Mouse (Mus musculus): ENCODE measurements around the gene Capzb.
A peak's percentile ranks its signal among the peaks of the same experiment; 100 is the strongest.

Capzb gene

DNA sequence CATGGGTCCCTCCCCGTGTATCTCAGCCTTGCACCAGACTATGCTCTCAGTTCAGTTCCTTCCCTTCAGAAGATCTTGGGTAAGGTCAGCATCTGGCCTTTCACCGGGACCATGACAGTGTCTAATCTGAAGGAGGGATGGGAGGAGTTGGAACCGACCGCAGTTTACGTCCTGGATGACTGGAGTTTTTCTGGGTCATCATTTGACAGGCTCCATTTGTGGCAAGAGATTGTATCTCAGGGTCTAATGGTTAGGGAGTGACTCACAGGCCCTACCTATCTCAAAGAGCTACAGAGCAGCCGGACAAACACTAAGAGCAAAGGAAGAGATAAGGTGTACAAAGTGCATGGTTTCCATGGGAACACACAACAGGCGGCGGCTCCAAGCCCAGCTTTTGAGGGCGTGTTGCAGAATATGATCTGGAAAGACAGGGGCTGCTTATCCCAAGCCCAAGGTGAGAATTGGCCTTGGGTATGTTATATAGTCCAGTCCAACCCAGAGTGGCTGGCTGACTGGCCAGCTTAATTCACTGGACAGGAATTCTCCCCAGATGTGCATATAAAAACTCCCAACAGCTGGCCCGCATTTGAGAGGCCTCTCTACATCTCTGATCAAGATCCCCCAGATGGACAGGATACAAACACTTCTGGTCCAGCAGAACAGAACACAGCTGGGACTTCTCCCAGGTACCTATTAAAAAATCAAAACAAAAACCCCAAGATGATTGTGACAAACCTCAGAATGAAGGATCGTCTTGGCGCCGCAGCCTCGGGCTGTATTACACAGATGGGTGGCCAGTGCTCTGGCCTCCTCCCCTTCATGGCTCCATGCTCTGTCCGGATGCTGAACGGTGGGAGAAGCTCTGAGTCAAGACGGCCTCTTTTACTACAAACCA is 12.7 kb upstream of the Capzb start:
- DNase-seq (ENCODE audit: low spot score): no peak

DNA sequence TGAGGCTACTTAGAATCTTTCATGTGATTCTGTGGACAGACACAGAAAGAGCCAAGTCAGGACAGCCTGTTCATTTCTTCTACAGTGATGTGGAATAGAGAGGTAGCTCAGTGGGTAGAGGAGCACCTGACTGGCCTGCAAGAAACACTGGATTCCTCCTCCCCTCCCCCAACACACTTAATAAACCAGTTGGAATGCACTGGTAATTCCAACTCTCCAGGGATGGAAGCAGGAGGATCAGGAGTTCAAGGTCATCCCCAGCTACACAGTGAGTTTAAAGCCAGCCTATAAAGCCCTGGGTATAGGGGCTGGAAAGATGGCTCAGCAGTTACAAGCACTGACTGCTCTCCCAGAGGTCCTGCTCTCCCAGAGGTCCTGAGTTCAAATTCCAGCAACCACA is 10.2 kb upstream of the Capzb start:
- no peak for DNase-seq (ENCODE audit: low spot score)

DNA sequence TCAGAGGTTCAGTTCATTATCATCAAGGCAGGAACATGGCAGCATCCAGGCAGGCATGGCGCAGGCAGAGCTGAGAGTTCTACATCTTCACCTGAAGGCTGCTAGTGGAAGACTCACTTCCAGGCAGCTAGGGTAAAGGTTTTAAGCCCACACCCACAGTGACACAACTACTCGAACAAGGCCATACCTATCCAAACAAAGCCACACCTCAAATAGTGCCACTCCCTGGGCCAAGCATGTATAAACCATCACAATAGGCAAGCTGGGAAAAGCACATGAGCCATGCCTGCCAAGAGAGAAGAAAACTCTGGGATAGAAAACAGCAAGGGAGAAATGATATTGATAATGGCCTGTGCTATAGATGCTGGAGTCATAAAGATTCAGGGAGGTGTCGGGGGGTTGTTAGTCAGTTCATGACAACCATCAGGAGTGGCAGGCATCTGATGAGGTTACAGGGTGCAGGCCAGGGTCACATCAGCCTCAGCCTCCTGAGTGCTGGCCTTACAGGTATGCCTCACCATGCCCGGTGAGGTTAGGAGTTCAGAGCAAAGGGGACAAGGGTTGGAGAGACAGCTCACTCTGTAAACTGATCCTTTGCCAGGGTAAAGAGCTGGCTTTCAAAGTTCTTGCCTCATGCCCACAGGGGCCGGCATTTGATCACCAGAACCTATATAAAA is 6.8 kb upstream of the Capzb start:
- no peak for DNase-seq (ENCODE audit: low spot score)

DNA sequence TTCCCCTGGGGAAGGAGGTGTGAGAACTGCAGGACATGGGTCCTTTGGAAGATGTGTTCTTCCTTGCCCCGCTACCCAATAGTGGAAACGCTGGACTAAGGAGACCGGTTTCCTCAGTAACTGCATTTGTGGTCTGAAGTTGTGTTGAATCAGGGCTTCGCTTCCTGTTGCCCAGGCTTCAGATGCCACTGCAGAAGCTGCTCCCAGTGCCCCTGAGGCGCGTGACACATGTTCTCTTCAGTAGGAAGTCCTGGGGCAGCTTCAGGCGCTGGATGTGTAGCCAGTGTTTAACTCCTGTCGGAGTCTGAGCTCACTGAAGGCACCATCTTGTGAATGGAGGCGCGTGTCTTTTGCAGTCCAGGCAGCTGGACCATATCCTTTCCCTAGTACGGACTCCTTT is 4.8 kb upstream of the Capzb start:
- no peak for DNase-seq (ENCODE audit: low spot score)

DNA sequence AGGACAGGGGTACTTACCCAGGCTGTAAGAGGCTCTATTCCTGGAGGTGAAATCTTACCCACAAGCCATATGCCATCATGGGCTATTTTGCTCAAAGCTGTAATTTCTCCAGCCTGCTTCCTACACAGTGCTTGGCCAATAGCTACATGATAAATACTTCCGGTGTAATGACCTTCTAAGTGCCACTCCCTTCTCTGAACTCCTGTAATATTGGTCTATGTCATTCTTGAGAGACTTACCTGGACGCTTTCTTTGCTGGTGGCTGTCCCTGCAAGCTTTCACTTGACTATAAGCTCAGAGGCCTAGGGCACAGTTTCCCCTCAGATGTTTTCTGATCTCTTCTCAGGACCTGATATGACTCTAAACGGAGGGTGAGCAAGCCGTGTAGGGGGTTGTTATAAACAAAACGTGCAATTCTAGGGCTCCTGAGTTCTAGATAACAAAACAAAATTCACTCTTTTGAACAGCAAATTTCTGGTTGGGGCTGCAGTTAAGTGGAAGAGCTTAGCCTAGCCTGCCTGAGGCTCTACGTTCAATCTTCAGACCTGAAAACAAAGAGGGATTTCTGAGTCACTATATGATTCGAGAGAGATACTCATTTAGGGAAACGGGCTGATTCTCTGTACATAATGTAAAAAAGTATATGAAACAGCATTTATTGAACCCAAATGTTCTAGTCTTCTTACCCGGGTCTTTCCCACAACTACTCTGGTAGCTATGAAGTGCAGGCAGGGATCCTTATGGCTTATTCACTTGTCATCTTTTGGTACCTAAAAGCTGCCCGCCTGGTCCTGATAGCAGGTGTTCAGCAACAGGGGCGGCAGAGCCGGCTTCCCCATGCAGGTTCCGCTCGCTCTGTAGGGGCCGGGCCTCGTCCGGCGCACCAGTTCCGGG is 847 bp upstream of the Capzb start:
- no peak for DNase-seq (ENCODE audit: low spot score)

DNA sequence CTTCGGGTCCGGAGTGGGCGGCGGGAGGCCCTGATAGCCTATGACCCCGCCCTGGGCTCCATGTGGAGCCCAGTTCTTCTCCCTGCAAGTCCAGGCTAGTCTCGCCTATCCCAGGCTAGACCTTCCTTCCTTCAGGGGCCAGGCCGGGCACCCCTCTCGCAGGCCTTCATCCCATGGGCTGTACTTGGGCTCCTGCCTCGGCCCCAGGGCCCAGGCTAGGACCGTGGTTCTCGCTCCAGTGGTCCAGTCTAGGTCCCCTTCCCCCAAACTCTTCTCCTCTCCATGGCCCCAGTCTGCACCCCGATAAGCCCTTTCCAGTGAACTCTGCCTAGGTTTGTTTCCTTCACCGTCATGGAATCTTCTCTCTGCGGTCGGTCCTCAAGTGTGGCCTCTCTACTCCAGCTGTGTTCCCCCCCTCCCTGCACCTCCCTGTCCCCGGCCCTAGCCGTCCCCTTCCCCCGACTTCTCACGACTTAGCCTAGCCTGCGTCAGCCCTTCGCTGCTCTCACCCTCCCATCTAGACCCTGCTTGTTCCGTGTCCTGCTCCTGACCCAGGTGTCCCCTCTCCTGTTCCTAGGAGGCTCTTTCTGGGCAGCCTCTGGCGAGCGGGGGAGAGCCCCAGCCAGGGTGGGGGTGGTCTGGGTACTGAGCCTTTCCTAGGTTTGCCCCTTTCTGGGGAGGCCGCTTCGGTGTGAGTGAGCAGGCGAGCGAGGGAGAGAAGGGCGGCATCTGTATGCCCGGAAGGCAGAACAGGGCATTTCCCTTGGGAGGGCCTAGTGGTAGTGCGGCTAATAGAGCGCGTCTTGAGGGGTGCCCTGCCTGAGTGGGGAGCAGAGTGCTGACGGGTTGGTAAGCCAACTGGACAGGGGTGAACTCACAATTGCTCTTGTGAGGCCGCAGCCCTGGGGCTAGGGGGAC is 736 bp downstream of the Capzb start:
- no peak for DNase-seq (ENCODE audit: low spot score)

DNA sequence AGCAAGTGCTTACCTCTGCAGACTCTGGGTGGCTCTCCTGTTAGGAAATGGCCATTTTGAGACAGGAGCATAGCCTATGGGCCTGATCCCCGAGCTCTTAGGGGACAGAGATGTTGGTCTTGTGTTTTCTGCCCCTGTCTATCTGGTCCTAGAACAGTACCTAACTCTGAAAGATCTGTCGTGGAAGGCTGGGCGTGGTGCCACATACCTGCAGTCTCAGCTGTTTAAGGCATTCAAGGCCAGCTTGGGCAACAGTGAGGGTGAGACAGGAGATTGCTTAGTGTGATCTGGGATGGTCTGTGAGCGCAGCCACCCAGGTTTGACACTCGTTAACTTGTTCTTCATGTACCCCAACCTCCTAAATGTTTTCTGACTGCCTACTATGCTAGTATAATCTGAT is 2.4 kb downstream of the Capzb start:
- no peak for DNase-seq (ENCODE audit: low spot score)

DNA sequence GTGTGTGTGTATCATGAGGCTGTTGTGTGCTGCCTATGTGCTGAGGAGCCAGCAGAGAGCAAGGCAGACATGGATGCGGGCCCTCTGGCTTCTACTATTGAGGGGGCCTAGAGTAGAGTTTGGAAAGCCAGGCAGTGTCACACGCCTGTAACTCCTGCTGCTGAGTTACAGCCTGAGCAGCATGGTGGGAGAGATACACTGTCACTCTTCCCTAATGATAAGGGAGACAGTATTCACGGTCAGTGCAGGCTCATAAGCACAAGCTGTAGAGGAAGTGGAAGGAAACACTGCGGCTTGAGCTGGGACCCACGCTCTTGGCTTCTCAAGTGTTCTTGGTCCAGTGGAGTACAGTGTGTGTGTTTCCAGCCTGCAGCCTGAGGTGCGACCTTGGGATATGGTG is 3.8 kb downstream of the Capzb start:
- no peak for DNase-seq (ENCODE audit: low spot score)

DNA sequence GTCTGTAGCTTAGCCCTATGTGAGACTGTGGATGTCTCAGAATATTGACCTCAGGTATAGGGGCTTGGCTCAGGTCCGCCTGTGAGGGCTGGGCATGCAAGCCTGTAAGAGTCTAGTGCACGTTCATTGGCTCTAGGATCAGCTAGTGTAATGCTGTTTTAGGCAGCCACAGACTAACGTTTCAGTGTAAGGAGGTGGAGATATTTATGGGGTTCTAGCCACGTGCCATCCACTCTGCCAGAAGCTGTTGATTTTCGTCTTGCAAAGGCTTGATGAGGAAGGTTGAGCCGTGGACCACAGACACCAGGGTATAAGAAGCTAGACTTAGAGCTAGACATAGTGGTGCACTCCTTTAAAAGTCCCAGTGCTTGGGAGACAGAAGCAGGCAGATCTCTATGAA is 4.2 kb downstream of the Capzb start:
- no peak for DNase-seq (ENCODE audit: low spot score)

DNA sequence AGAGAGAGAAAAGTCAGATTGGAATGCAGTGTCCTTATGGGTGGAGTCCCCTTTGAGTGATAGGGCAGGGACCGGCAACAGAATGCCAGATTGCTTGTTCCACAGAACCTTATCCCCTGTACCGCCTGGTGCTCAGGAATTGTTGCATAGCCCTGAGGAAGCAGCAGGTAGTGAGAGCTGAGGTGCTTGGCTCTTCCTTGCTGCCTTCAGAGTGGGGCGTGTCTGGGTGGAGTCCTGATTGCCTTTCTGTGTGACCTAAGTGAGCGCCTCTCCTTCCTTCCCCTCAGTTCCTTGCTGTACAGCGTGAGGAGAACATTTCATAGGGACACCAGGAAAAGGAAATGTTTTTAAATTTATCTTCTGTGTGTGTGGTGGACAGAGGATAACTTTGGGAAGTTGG is 4.8 kb downstream of the Capzb start:
- no peak for DNase-seq (ENCODE audit: low spot score)

DNA sequence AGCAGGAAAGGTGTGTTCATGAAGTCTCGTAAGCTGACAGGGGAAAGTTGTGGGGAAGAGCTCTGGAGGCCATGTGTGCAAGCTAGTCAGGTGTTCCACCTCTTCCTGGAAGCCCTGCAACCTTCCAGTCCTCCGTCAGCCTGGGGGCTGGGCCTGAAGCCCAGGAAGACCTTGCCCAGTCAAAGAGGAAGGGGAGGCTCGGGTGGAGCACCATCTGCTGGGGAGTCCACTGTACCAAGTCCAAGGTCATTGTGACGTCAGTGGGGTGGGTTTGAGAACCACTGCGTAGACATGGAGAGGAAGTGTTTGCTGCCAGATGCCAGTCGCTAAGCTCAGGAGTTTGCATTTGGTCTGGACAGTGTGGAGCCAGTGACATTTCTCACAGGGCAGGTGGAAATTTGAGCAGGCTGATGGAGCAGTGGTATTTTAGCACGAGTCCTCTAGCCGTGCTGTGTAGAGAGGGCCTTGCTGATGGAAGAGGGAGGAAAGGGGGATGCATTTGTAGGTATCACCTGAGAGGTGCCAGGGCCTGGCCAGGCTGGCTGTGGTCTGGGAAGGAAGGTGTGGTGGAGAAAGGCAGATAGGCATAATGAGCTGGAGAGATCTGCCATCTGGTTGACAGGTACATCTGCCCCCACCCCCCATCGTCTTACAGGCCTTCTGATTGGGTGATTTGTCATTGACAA is 5.4 kb downstream of the Capzb start:
- peak; percentile 61 for DNase-seq (ENCODE audit: low spot score)

DNA sequence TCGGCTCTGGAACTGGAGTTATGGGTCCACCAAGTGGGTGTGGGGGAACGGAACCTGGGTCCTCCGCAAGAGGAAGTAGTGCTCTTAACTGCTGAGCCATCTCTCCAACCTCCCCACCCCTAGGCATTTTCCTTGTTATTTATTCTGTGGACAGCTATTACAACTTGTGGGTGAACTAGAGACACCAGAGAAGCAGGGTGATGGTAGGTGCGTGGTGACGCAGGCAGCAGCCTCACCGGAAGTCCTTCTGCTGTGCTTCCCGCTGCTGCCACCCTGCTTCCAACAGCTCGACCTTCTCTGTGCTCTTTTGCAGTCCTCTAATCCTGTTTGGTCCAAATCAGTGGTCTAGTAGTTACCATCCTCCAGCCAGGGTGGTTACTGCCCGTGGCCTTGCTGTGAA is 6.4 kb downstream of the Capzb start:
- DNase-seq (ENCODE audit: low spot score): no peak

DNA sequence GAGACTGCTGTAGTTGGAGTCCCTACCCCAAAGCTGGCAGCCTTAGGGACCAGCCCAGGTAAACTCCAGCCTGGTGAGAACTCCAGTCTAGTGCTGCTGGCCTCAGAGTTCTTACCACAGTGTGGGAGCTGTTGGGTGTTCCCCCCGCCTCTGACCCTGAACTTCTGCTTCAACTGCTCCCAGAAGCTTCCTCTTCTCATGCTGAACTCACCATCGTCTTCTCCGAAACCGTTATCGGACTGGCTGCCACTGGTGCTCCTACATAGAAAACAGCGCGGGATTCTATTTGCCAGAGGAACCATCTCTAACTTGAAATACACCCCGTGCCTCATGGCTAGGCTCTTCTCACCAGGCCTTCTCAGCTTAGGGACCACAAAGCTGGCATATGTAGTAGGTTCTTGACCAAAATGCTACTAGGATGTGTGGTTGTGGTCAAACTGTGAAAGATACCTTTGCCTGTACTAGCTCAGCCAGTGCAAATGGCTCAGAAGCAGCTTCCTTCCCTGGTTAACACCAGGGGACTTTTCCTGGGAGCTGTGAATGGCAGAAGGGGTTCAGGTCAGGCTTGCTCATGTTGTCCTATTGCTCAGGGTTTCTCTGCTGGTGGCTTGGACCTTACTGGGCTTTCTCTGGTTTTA is 7.1 kb downstream of the Capzb start:
- DNase-seq (ENCODE audit: low spot score): no peak

DNA sequence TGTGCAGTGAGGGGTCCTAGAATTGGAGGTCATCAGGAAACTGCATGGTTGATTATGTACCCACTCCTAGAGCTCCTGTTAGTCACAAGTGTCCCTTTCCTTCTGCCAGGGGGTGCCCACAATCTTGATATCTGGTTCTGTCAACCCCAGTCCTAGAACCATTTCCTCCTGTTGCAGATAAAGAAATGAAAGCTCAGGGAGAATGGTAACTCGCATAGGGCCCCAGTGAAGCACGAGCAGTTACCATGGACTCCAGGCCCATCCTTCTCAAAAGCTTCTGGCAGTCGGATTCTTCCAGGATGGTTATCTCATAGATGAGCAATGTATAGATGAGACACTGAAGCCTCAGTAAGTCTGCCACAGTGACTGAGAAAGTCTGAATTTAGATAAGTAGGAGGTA is 8.2 kb downstream of the Capzb start:
- DNase-seq (ENCODE audit: low spot score): no peak

DNA sequence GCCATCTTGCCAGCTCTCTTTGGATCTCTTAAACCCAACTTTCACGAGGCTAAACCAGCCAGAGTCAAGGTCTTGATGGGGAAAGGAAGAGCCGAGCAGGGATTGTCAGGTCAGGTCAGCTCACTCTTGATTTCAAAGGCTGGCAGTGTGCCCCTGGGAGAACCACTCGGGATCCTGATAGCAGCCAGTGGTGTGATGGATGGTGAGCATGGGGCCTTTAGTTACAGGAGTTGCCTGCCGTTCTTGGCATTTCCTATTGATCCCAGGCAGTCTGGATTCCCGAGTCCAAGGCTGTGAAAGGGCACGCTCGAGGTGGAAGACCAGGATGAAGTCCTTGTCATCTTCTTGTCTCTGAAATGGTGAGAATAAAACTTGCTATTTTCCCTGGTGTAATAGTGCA is 9.9 kb downstream of the Capzb start:
- DNase-seq (ENCODE audit: low spot score): no peak

DNA sequence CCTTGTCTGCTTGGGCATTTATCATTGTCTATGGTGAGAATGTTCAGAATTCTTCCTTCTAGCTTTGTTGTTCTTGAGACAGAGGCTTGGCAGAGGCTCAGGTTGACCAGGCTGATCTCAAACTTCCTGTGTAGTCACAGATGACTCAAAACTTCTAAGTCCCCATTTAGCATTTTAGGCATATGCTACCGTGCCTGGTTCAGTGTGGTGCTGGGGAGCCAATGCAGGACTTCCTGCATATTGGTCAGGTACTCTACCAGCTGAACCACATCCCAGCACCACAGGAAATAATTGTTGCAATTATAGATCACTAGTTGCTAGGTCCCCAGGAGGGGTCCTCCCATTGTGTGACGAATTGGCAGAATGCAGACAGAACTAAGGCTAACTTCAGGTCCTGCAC is 10.7 kb downstream of the Capzb start:
- no peak for DNase-seq (ENCODE audit: low spot score)

DNA sequence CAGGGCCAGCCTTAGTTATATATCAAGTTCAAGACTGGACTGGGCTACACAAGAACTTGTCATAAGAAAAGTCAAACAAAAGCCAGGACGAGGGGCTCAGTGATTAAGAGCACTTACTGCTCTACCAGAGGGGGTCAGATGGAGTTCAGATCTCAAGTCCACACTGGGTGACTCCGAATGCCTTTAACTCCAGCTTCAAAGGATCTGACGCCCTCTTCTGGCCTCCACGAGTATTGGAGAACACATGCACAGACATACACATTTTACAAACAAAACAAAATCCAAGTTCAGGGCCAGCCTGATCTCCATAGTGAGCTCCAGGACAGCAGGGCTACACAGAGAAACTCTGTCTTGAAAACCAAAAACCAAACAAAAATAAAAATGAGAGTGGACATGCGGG is 13.1 kb downstream of the Capzb start:
- no peak for DNase-seq (ENCODE audit: low spot score)

DNA sequence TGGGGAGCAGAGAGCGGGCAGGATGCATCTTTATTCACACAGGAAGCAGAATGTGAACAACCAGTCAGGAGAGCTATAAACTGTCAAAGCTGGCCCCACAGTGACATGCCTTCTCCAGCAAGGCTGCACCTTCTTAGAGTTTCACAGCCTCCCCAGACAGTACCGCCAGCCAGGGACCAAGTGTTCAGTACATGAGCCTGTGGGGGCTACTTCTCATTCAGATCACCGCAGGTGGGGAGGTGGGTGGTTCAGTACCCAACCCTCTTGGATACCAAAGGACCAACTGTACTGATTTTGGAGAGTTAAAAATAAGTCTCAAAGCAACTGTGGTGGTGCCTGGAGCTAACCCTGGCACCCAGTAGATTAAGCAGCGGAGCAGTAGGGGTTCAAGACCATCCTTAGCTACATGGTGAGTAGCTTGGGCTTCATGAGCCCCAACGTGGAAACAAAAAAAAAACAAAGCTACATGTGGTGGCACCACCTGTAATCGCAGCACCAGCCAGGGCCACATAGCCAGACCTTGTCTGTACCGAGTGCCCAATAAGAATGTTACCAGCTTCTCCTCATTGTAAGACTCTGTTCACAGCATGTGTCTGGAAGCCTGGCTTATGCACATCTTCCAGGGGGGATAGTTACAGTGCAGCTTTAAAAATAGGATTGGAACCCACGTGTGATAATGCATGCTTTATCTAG is 13.8 kb downstream of the Capzb start:
- DNase-seq (ENCODE audit: low spot score): no peak

DNA sequence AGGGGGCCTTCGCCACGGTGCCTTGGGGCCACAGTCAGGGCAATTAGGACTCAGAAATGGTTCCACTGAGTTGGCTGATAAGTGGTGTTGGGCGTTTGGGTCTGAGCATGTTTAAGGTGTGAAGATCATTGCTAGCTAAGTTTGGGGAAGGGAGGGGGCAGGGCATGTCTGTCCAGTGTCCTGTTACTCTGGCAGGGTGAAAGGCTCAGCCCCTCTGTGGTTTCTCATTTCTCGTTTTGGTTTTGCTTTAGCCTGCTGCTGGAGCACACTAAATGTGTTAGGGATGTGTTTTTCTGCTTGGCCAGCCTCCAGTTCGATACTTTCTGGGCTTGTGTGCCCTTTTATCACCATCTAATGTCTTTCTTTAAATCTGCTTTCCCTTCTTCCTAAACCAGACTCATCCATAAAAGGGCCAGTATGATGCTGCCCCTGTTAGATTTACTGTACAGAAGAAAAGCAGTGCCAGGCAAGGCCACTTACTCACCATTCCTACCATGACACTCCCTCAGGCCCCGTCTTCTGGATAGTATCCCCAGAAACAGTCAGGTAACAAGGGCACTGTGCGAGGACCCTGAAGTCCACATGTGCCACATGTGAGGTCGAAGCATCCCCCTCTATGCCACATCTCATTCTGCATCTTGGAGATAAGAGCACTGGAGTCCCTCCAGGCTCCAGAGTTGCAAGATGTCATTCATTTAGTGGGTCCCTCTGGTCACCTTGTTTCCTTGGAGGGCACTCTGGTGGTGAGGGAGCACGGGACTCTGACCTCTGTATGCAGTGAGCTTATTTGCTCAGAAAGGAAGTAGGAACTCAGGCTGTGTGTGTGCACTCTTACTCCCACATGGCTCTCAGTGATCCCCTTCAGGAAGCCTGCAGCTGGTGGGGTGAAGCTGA is 15.8 kb downstream of the Capzb start:
- no peak for DNase-seq (ENCODE audit: low spot score)

Data from testis, postnatal 10 days (tissue).